Mouse (Mus musculus) erythroblast, embryonic 14.5 days (primary cell): Measurements from ENCODE around the gene Pnpla8.

Source experiments
- GATA1 ChIP-seq: IDR thresholded peaks from 2 replicates; pipeline ENCODE4 v1.6.1; 2012; ENCODE audit warnings: low read length, inconsistent platforms, mixed read lengths
- TAL1 ChIP-seq: IDR thresholded peaks from 3 replicates; pipeline ENCODE4 v1.6.1; 2012; ENCODE audit warnings: low read length, inconsistent platforms, mixed read lengths

GRCm38 (mm10) chr12:44209824-44210752, 11.1 kb upstream of the Pnpla8 start, which contains the start of gene Dnajb9:
- TF ChIP-seq GATA1 (no peak), TAL1 (no peak)
